Mouse (Mus musculus) spleen, adult 2 months (tissue): ENCODE measurements around the gene Hcrt.

Source experiments
- CTCF ChIP-seq: fragments of 200-500 bp; IDR thresholded peaks from 2 replicates; pipeline ENCODE4 v1.5.1; 2011; ENCODE audit warnings: mild to moderate bottlenecking, inconsistent platforms; ENCODE audit not compliant: insufficient read depth, insufficient read length, insufficient replicate concordance; ENCODE audit errors: extremely low read depth
- POLR2A ChIP-seq: fragments of 200-500 bp; IDR thresholded peaks from 2 replicates; pipeline ENCODE4 v1.6.1; 2011; ENCODE audit warnings: low read depth, low read length, inconsistent platforms

- TF ChIP-seq CTCF (no peak), POLR2A (no peak)
These were observed 42.8 kb upstream of the Hcrt start for GRCm38 (mm10) chr11:100805535-100805934.
